Mouse (Mus musculus) megakaryocyte, embryonic 14.5 days (primary cell): ENCODE results near the gene Set.

Source experiments
- FLI1 ChIP-seq: IDR thresholded peaks from 2 replicates; pipeline ENCODE4 v1.6.1; 2012; ENCODE audit warnings: low read length, inconsistent platforms, mixed read lengths
- GATA1 ChIP-seq: IDR thresholded peaks from 3 replicates; pipeline ENCODE4 v1.6.1; 2012; ENCODE audit warnings: mixed read lengths, low read length, inconsistent platforms, borderline replicate concordance

DNA sequence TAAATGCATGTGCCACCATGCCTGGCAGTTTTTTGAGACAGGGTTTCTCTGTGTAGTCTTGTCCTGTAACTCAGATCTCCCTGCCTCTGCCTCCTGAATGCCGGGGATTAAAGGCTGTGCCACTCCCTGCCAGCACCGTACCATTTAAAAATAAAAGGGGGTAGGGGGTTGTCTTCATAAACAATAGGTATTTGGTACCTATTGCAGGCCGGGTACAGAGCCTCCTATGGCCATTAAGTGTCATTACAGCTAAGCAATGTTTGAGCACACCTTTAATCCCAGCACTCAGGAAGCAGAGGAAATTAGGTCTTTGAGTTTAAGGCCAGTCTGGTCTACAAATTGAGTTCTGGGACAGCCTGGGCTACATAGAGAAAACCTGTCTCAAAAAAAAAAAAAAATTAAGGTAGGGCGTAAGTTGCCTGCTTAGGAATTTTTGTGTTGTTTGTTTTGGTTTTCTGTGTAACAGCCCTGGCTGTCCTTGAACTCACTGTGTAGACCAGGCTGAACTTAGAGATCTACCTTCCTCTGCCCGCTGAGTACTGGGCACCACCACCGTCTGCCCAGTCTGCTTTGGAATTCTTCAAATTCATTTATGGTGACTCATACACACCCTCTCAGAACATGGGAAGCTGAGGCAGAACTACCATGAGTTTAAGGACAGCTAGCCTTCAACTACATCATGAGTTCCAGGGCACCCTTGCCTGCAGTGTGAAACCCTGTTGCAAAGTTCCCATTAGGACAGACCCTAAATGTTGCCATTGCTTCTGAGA lies 5.0 kb upstream of the Set start:
- TF ChIP-seq GATA1 (no peak), FLI1 (no peak)
